Mouse (Mus musculus): ENCODE results near the gene Exoc3l4. TPM values are rescaled to one million over a fixed set of nuclear protein-coding genes. Genes with fewer than 3 reads are reported as not detected.
A peak's percentile ranks its signal among the peaks of the same experiment; 100 is the strongest.

Exoc3l4 gene
- total RNA-seq, 2 experiments from 2014 or later = 12.8 to 23.8 TPM

GRCm38 (mm10) chr12:111474384-111474783 is 57.6 kb downstream of the Exoc3l4 start:
- intact Hi-C loops (cut with DNase I; ENCODE audit: low total_unique reads) = no loop called here
- peak; percentile 2 for DNase-seq

- intact Hi-C loops (cut with DNase I; ENCODE audit: low total_unique reads) = no loop called here
These were observed 58.3 kb downstream of the Exoc3l4 start for GRCm38 (mm10) chr12:111474893-111475643.

GRCm38 (mm10) chr12:111478924-111479323 is 62.1 kb downstream of the Exoc3l4 start:
- no peak for DNase-seq
- intact Hi-C loops (cut with DNase I; ENCODE audit: low total_unique reads) = no loop called here

More at GRCm38 (mm10) chr12:111474893-111475643, 58.3 kb downstream of the Exoc3l4 start:
- peak; percentile 91 for DNase-seq

GRCm38 (mm10) chr12:111479917-111480316 is 63.1 kb downstream of the Exoc3l4 start:
- DNase-seq = no peak
- intact Hi-C loops (cut with DNase I; ENCODE audit: low total_unique reads) = no loop called here

Other genes starting within 250 kb of the Exoc3l4 start
- not detected for gene 4930595D18Rik, start 232.5 kb upstream of the Exoc3l4 start, total RNA-seq (2021)
- gene Amn, start 145.9 kb upstream of the Exoc3l4 start, total RNA-seq (2021) = under 1 TPM in 1 of 2 experiments, not detected in 1; 0.25 TPM
- 10 to 100 TPM; 32.2 to 34.1 TPM for gene Cdc42bpb, start 39.3 kb upstream of the Exoc3l4 start, total RNA-seq (2021)
- gene Lbhd2, start 10.2 kb upstream of the Exoc3l4 start, total RNA-seq (2021) = not detected
- 10 to 100 TPM; 22.7 to 46.6 TPM for gene Tnfaip2, start 25.5 kb downstream of the Exoc3l4 start, total RNA-seq (2021)
- gene Gm266, start 68.8 kb downstream of the Exoc3l4 start, total RNA-seq (2021) = 1 to 10 TPM; 1.7 to 3.4 TPM
- gene Eif5, start 121.0 kb downstream of the Exoc3l4 start, total RNA-seq (2021) = 100 to 1,000 TPM; 111 to 128 TPM
- gene Mark3, start 157.5 kb downstream of the Exoc3l4 start, total RNA-seq (2021) = 10 to 100 TPM; 48.7 to 51.8 TPM

Measured in gastrocnemius, postnatal 14 days (tissue).